Mouse (Mus musculus) Patski (cell line): Measurements from ENCODE around the gene Fasn. TPM values are rescaled to one million over a fixed set of nuclear protein-coding genes. Genes with fewer than 3 reads are reported as not detected.

ENCODE experiments used
- ATAC-seq: fragments of 100-300 bp; one replicate; pipeline ENCODE4 v1.8.0; 2021
- CTCF ChIA-PET: fragments of 350-600 bp; sonication (Branson Sonifier 250); formaldehyde crosslinking; loops from one replicate; lab custom pipeline; 2022; ENCODE audit warnings: inconsistent platforms; lab: Charles Lee
- POLR2A ChIA-PET: fragments of 350-600 bp; sonication (Branson Sonifier 250); formaldehyde crosslinking; loops from one replicate; lab custom pipeline; 2022; ENCODE audit warnings: antibody characterized with exemption, inconsistent platforms; lab: Charles Lee
- DNase-seq: peaks from one replicate; pipeline ENCODE4 v3.0.0-alpha.2; 2011; ENCODE audit warnings: low read depth, low spot score
- H3K27me3 ChIP-seq: fragments of 371-371 bp; one replicate; pipeline ENCODE4 v1.5.1; 2021
- CTCF ChIP-seq: fragments of 100-300 bp; IDR thresholded peaks from one replicate; pipeline ENCODE4 v1.5.1; 2021
- in situ Hi-C: fragments of 300-500 bp; cut with MboI; formaldehyde crosslinking; loops from 3 replicates; pipeline ENCODE4 v1.11.1; 2018; ENCODE audit warnings: low pct_unique_long_range_greater_than_20kb, mixed read lengths
- polyA plus RNA-seq: library from polyadenylated mRNA; unstranded; gene quantifications from one replicate; pipeline ENCODE4 v1.2.3, GENCODE M21; 2021

Gene Fasn
- polyA plus RNA-seq, 1 experiment from 2014 or later, result 139 TPM

- DNase-seq (no peak), ATAC-seq (no peak)
- H3K27me3 ChIP-seq, result no peaks in the 10 kb centered on the region
- in situ Hi-C loops, result no loop called here
- ChIA-PET CTCF (no interaction called here), POLR2A (no interaction called here)
- no peak for TF ChIP-seq CTCF
Measured at GRCm38 (mm10) chr11:120819556-120819955, 4.8 kb downstream of the Fasn start.

GRCm38 (mm10) chr11:120818251-120818650 is 6.1 kb downstream of the Fasn start:
- ChIA-PET CTCF (no interaction called here), POLR2A (no interaction called here)
- no peak for DNase-seq
- no peak for ATAC-seq
- in situ Hi-C loops, result no loop called here
- no peak for TF ChIP-seq CTCF
- H3K27me3 ChIP-seq, result no peaks in the 10 kb centered on the region

- ChIA-PET POLR2A (interaction anchor here (1.0 kb wide), 1 partner anchor 17 kb away, joined by 3 read pairs; no protein-coding TSS in a partner anchor), CTCF (no interaction called here)
- in situ Hi-C loops, result no loop called here
- ATAC-seq, result no peak
- DNase-seq, result no peak
- TF ChIP-seq CTCF, result no peak
- no peaks in the 10 kb centered on the region for H3K27me3 ChIP-seq
Measured at GRCm38 (mm10) chr11:120817358-120817757, 7.0 kb downstream of the Fasn start.

- no peak for TF ChIP-seq CTCF
- ChIA-PET CTCF (no interaction called here), POLR2A (no interaction called here)
- no peaks in the 10 kb centered on the region for H3K27me3 ChIP-seq
- no peak for ATAC-seq
- in situ Hi-C loops, result no loop called here
- no peak for DNase-seq
Measured at GRCm38 (mm10) chr11:120812068-120812467, 12.3 kb downstream of the Fasn start.

- no peak for TF ChIP-seq CTCF
- CTCF ChIA-PET, result interaction anchor here (0.9 kb wide), 1 partner anchor 8 kb away, joined by 3 read pairs; no protein-coding TSS in a partner anchor
- POLR2A ChIA-PET, result no interaction called here
- no peaks in the 10 kb centered on the region for H3K27me3 ChIP-seq
- DNase-seq, result no peak
- in situ Hi-C loops, result no loop called here
- ATAC-seq, result no peak
Measured at GRCm38 (mm10) chr11:120808010-120808409, 16.3 kb downstream of the Fasn start.

GRCm38 (mm10) chr11:120805375-120806298 is 18.7 kb downstream of the Fasn start:
- POLR2A ChIA-PET, result interaction anchor here (1.0 to 1.1 kb wide), 2 partner anchors 10 to 17 kb away, joined by 3 read pairs; no protein-coding TSS in a partner anchor
- in situ Hi-C loops, result no loop called here
- TF ChIP-seq CTCF, result no peak
- H3K27me3 ChIP-seq, result no peaks in the 10 kb centered on the region
- CTCF ChIA-PET, result no interaction called here
- DNase-seq (no peak), ATAC-seq (no peak)

GRCm38 (mm10) chr11:120804769-120805168 is 19.6 kb downstream of the Fasn start:
- CTCF ChIA-PET, result no interaction called here
- no peak for ATAC-seq
- POLR2A ChIA-PET, result interaction anchor here (1.0 to 1.1 kb wide), 2 partner anchors 11 to 17 kb away, joined by 3 read pairs; no protein-coding TSS in a partner anchor
- DNase-seq, result no peak
- TF ChIP-seq CTCF, result no peak
- no peaks in the 10 kb centered on the region for H3K27me3 ChIP-seq
- in situ Hi-C loops, result no loop called here

GRCm38 (mm10) chr11:120804274-120804673 is 20.1 kb downstream of the Fasn start:
- POLR2A ChIA-PET, result interaction anchor here (1.0 to 1.4 kb wide), 3 partner anchors 12 to 19 kb away, joined by 3 to 4 read pairs (median 3); partner anchors contain the start of gene Fasn
- no peaks in the 10 kb centered on the region for H3K27me3 ChIP-seq
- ATAC-seq (no peak), DNase-seq (no peak)
- CTCF ChIA-PET, result interaction anchor here (1.4 kb wide), 1 partner anchor 28 kb away, joined by 3 read pairs; no protein-coding TSS in a partner anchor
- no peak for TF ChIP-seq CTCF
- in situ Hi-C loops, result no loop called here

- POLR2A ChIA-PET, result interaction anchor here (0.9 to 1.2 kb wide), 5 partner anchors 10 to 80 kb away, joined by 3 to 5 read pairs (median 3); no protein-coding TSS in a partner anchor
- ATAC-seq, result peak; percentile 85
- TF ChIP-seq CTCF, result no peak
Measured at GRCm38 (mm10) chr11:120800061-120800904, 24.1 kb downstream of the Fasn start.

More at GRCm38 (mm10) chr11:120800061-120800904, 24.1 kb downstream of the Fasn start:
- peak; percentile 46 for DNase-seq
- H3K27me3 ChIP-seq, result no peaks in the 10 kb centered on the region
- CTCF ChIA-PET, result interaction anchor here (0.7 to 2.4 kb wide), 16 partner anchors 8 to 174 kb away, joined by 3 to 15 read pairs (median 4); partner anchors contain the start of genes Fasn, Lrrc45 and Rac3
- in situ Hi-C loops, result no loop called here
